Mouse (Mus musculus): ENCODE results near the gene Ermap. TPM values are rescaled to one million over a fixed set of nuclear protein-coding genes. Genes with fewer than 3 reads are reported as not detected.

Ermap gene
- total and polyA plus RNA-seq, 2 experiments, result 0.09 TPM; not detected in 1

GRCm38 (mm10) chr4:119218169-119218568 lies 28.4 kb upstream of the Ermap start, which contains the start of gene Tmem269:
TSS of gene Tmem269 (minus strand) at chr4:119218217.
- no peaks in the 10 kb centered on the region for H3K79me2 ChIP-seq (ENCODE audit: control insufficient read depth, insufficient read depth, low read length)
- H3K36me3 ChIP-seq (ENCODE audit: control insufficient read depth, insufficient read depth, low read length), result no peaks in the 10 kb centered on the region
- H3K27ac ChIP-seq (replicated peaks; ENCODE audit: insufficient read depth, low read depth, low read length), result no peak within 1 kb of the TSS
- H3K9ac ChIP-seq (ENCODE audit: low read depth, low read length), result no peak within 1 kb of the TSS
- no peaks in the 10 kb centered on the region; the same call in 1 of the 2 replicates for H3K4me1 ChIP-seq (ENCODE audit: control insufficient read depth, insufficient read depth, low read length)
- no peak within 1 kb of the TSS for H3K4me3 ChIP-seq (ENCODE audit: insufficient read depth, low read depth, low read length)
- H3K27me3 ChIP-seq (ENCODE audit: control insufficient read depth, insufficient read depth, low read length), result no peaks in the 10 kb centered on the region
- TF ChIP-seq POLR2A (IDR thresholded peaks at IDR 0.05; ENCODE audit: extremely low read depth, insufficient read depth, low read length), result no peak
- TF ChIP-seq CTCF (IDR thresholded peaks at IDR 0.05; ENCODE audit: low read depth, low read length), result no peak
- 20% methylated on average over 11 of the region's 11 CpGs for WGBS
- DNase-seq (ENCODE audit: extremely low read depth, low read depth, low spot score), result no peak

GRCm38 (mm10) chr4:119216667-119217066 lies 26.9 kb upstream of the Ermap start:
- Histone ChIP-seq H3K27ac (replicated peaks; ENCODE audit: insufficient read depth, low read depth, low read length) (no peak overlapping the region), H3K4me3 (ENCODE audit: insufficient read depth, low read depth, low read length) (no peak overlapping the region), H3K4me1 (ENCODE audit: control insufficient read depth, insufficient read depth, low read length) (no peaks in the 10 kb centered on the region; the same call in 1 of the 2 replicates), H3K9ac (ENCODE audit: low read depth, low read length) (no peak overlapping the region), H3K79me2 (ENCODE audit: control insufficient read depth, insufficient read depth, low read length) (no peaks in the 10 kb centered on the region), H3K36me3 (ENCODE audit: control insufficient read depth, insufficient read depth, low read length) (no peaks in the 10 kb centered on the region), H3K27me3 (ENCODE audit: control insufficient read depth, insufficient read depth, low read length) (no peaks in the 10 kb centered on the region)
- WGBS, result 76% methylated on average over 8 of the region's 8 CpGs
- no peak for TF ChIP-seq CTCF (IDR thresholded peaks at IDR 0.05; ENCODE audit: low read depth, low read length)
- TF ChIP-seq POLR2A (IDR thresholded peaks at IDR 0.05; ENCODE audit: extremely low read depth, insufficient read depth, low read length), result no peak
- no peak for DNase-seq (ENCODE audit: extremely low read depth, low read depth, low spot score)

GRCm38 (mm10) chr4:119204672-119205071 lies 14.9 kb upstream of the Ermap start:
- WGBS, result 26% methylated on average over 8 of the region's 8 CpGs
- Histone ChIP-seq H3K27me3 (ENCODE audit: control insufficient read depth, insufficient read depth, low read length) (no peaks in the 10 kb centered on the region), H3K36me3 (ENCODE audit: control insufficient read depth, insufficient read depth, low read length) (no peaks in the 10 kb centered on the region; the same call in 1 of the 2 replicates), H3K9ac (ENCODE audit: low read depth, low read length) (no peak overlapping the region), H3K27ac (replicated peaks; ENCODE audit: insufficient read depth, low read depth, low read length) (no peak overlapping the region), H3K4me3 (ENCODE audit: insufficient read depth, low read depth, low read length) (no peak overlapping the region), H3K79me2 (ENCODE audit: control insufficient read depth, insufficient read depth, low read length) (no peaks in the 10 kb centered on the region), H3K4me1 (ENCODE audit: control insufficient read depth, insufficient read depth, low read length) (no peaks in the 10 kb centered on the region)
- DNase-seq (ENCODE audit: extremely low read depth, low read depth, low spot score), result peak; percentile 44
- TF ChIP-seq POLR2A (IDR thresholded peaks at IDR 0.05; ENCODE audit: extremely low read depth, insufficient read depth, low read length), result no peak
- TF ChIP-seq CTCF (IDR thresholded peaks at IDR 0.05; ENCODE audit: low read depth, low read length), result peak; percentile 93

- H3K27ac ChIP-seq (replicated peaks; ENCODE audit: insufficient read depth, low read depth, low read length), result no peak overlapping the region
- no peak for DNase-seq (ENCODE audit: extremely low read depth, low read depth, low spot score)
- no peaks in the 10 kb centered on the region for H3K27me3 ChIP-seq (ENCODE audit: control insufficient read depth, insufficient read depth, low read length)
- H3K4me3 ChIP-seq (ENCODE audit: insufficient read depth, low read depth, low read length), result no peak overlapping the region
- H3K4me1 ChIP-seq (ENCODE audit: control insufficient read depth, insufficient read depth, low read length), result peaks cover 5% of the 10 kb centered on the region
- no peak overlapping the region for H3K9ac ChIP-seq (ENCODE audit: low read depth, low read length)
- TF ChIP-seq POLR2A (IDR thresholded peaks at IDR 0.05; ENCODE audit: extremely low read depth, insufficient read depth, low read length) (no peak), CTCF (IDR thresholded peaks at IDR 0.05; ENCODE audit: low read depth, low read length) (no peak)
- no peaks in the 10 kb centered on the region for H3K79me2 ChIP-seq (ENCODE audit: control insufficient read depth, insufficient read depth, low read length)
- WGBS, result 93% methylated on average over 6 of the region's 6 CpGs
- no peaks in the 10 kb centered on the region; the same call in 1 of the 2 replicates for H3K36me3 ChIP-seq (ENCODE audit: control insufficient read depth, insufficient read depth, low read length)
Observed at GRCm38 (mm10) chr4:119198105-119198504, 8.3 kb upstream of the Ermap start.

GRCm38 (mm10) chr4:119195582-119196320 lies 5.9 kb upstream of the Ermap start:
- Histone ChIP-seq H3K4me3 (ENCODE audit: insufficient read depth, low read depth, low read length) (peak overlapping the region; percentile 99), H3K79me2 (ENCODE audit: control insufficient read depth, insufficient read depth, low read length) (no peaks in the 10 kb centered on the region), H3K27me3 (ENCODE audit: control insufficient read depth, insufficient read depth, low read length) (no peaks in the 10 kb centered on the region), H3K36me3 (ENCODE audit: control insufficient read depth, insufficient read depth, low read length) (no peaks in the 10 kb centered on the region), H3K27ac (replicated peaks; ENCODE audit: insufficient read depth, low read depth, low read length) (no peak overlapping the region), H3K9ac (ENCODE audit: low read depth, low read length) (peak overlapping the region; percentile 95), H3K4me1 (ENCODE audit: control insufficient read depth, insufficient read depth, low read length) (peaks cover 5% of the 10 kb centered on the region)
- no peak for TF ChIP-seq CTCF (IDR thresholded peaks at IDR 0.05; ENCODE audit: low read depth, low read length)
- no peak for TF ChIP-seq POLR2A (IDR thresholded peaks at IDR 0.05; ENCODE audit: extremely low read depth, insufficient read depth, low read length)
- peak; percentile 15 for DNase-seq (ENCODE audit: extremely low read depth, low read depth, low spot score)
- 20% methylated on average over 18 of the region's 18 CpGs for WGBS
